Mouse (Mus musculus): ENCODE measurements around the gene Usp22. TPM values are rescaled to one million over a fixed set of nuclear protein-coding genes. Genes with fewer than 3 reads are reported as not detected.

Usp22 gene
- polyA plus RNA-seq, 1 experiment = not detected

DNA sequence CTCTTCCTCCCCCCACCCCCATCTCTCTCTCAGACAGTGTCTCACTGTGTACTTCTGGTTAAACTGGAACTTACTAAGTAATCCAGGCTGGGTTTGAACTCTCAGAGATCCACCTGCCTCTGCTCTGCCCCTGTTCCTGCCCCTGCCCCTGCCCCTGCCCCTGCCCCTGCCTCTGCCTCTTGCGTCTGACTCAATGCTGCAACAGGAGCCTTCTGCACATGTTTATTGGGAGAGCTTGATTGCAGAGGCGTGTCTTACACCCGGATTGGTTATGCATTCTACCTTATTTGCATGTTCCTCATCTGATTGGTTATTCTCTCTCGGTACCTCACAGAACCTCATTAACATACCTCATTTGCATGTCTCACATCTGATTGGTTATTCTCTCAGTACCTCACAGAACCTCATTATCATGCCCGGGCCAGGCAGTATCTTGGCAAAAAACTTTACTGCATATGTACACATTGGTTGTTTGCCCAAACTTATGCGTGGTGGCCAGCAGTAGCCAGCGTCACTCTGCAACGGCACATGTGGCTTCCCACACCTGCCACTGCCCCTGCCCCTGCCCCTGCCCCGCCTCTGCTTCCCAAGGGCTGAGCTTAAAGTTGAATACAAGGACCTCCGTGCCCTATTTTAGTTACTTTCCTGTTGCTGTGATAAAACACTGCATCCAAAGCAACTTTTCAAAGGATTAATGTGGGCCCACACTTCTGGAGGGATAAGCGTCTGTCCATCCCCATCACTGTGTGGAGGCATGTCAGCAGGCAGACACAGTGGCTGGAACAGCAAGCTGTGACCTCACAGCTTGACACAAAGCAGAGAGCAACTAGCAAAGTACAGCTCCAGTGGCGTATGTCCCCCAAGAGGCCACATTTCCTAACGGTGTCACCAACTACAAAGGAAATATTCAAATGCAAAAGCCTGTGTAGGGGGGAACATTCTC, 72.2 kb downstream of the Usp22 start:
- 54% methylated on average over 13 of the region's 13 CpGs for WGBS
- TF ChIP-seq CTCF (IDR thresholded peaks at IDR 0.05; ENCODE audit: insufficient read depth, low read depth, low read length) (no peak), POLR2A (IDR thresholded peaks at IDR 0.05; ENCODE audit: insufficient read depth, low read depth, low read length) (no peak)

More for the DNA sequence above, 72.2 kb downstream of the Usp22 start:
- Histone ChIP-seq H3K4me3 (ENCODE audit: insufficient read depth, low read depth, low read length) (no peak overlapping the region), H3K4me1 (ENCODE audit: control insufficient read depth, insufficient read depth, low read length) (peaks cover 5% of the 10 kb centered on the region; the same call in 1 of the 2 replicates), H3K27ac (ENCODE audit: insufficient read depth, low read depth, low read length) (no peak overlapping the region)

Other genes starting within 250 kb of the Usp22 start
- gene Map2k3, start 243.0 kb downstream of the Usp22 start, polyA plus RNA-seq (2012; ENCODE audit: insufficient read depth, insufficient read length, low replicate concordance, missing spikeins) = not detected in 2 replicates
- not detected in 2 replicates for gene Kcnj12, start 152.5 kb downstream of the Usp22 start, polyA plus RNA-seq (2012; ENCODE audit: insufficient read depth, insufficient read length, low replicate concordance, missing spikeins)
- not detected in 2 replicates for gene Tnfrsf13b, start 48.3 kb downstream of the Usp22 start, polyA plus RNA-seq (2012; ENCODE audit: insufficient read depth, insufficient read length, low replicate concordance, missing spikeins)
- gene Aldh3a1, start 32.5 kb upstream of the Usp22 start, polyA plus RNA-seq (2012; ENCODE audit: insufficient read depth, insufficient read length, low replicate concordance, missing spikeins) = not detected in 2 replicates
- not detected in 2 replicates for gene Aldh3a2, start 92.4 kb upstream of the Usp22 start, polyA plus RNA-seq (2012; ENCODE audit: insufficient read depth, insufficient read length, low replicate concordance, missing spikeins)
- not detected in 2 replicates for gene Slc47a2, start 167.8 kb upstream of the Usp22 start, polyA plus RNA-seq (2012; ENCODE audit: insufficient read depth, insufficient read length, low replicate concordance, missing spikeins)
- not detected in 2 replicates for gene Slc47a1, start 203.3 kb upstream of the Usp22 start, polyA plus RNA-seq (2012; ENCODE audit: insufficient read depth, insufficient read length, low replicate concordance, missing spikeins)

Measured in olfactory bulb, adult 2 months (tissue).